Mouse (Mus musculus): ENCODE results near the gene Rsc1a1.

The Rsc1a1 gene

GRCm38 (mm10) chr4:141704625-141705024 lies 19.2 kb upstream of the Rsc1a1 start:
- DNase-seq (ENCODE audit: low read depth, low spot score), result no peak

- no peak for DNase-seq (ENCODE audit: low read depth, low spot score)
Observed at GRCm38 (mm10) chr4:141694719-141695118, 9.3 kb upstream of the Rsc1a1 start.

GRCm38 (mm10) chr4:141688505-141688904 lies 3.1 kb upstream of the Rsc1a1 start:
- no peak for DNase-seq (ENCODE audit: low read depth, low spot score)

- DNase-seq (ENCODE audit: low read depth, low spot score), result peak; percentile 43
Observed at GRCm38 (mm10) chr4:141686525-141686924, 1.1 kb upstream of the Rsc1a1 start.

GRCm38 (mm10) chr4:141686093-141686492 lies 694 bp upstream of the Rsc1a1 start:
- no peak for DNase-seq (ENCODE audit: low read depth, low spot score)

- no peak for DNase-seq (ENCODE audit: low read depth, low spot score)
Observed at GRCm38 (mm10) chr4:141682706-141683230, 2.6 kb downstream of the Rsc1a1 start.

GRCm38 (mm10) chr4:141681767-141682166 lies 3.6 kb downstream of the Rsc1a1 start:
- no peak for DNase-seq (ENCODE audit: low read depth, low spot score)

- no peak for DNase-seq (ENCODE audit: low read depth, low spot score)
Observed at GRCm38 (mm10) chr4:141680892-141681291, 4.5 kb downstream of the Rsc1a1 start.

GRCm38 (mm10) chr4:141679016-141679415 lies 6.4 kb downstream of the Rsc1a1 start:
- no peak for DNase-seq (ENCODE audit: low read depth, low spot score)

GRCm38 (mm10) chr4:141676462-141676979 lies 8.9 kb downstream of the Rsc1a1 start:
- DNase-seq (ENCODE audit: low read depth, low spot score), result no peak

GRCm38 (mm10) chr4:141672325-141672724 lies 13.1 kb downstream of the Rsc1a1 start:
- DNase-seq (ENCODE audit: low read depth, low spot score), result no peak

- DNase-seq (ENCODE audit: low read depth, low spot score), result peak; percentile 48
Observed at GRCm38 (mm10) chr4:141671389-141671788, 14.0 kb downstream of the Rsc1a1 start.

- DNase-seq (ENCODE audit: low read depth, low spot score), result peak; percentile 51
Observed at GRCm38 (mm10) chr4:141669898-141670712, 15.3 kb downstream of the Rsc1a1 start.

GRCm38 (mm10) chr4:141664799-141665198 lies 20.6 kb downstream of the Rsc1a1 start, which contains the start of gene Plekhm2:
Gene Plekhm2 (minus strand): TSS chr4:141664899.
- DNase-seq (ENCODE audit: low read depth, low spot score), result no peak

GRCm38 (mm10) chr4:141664011-141664745 lies 21.2 kb downstream of the Rsc1a1 start:
- peak; percentile 85 for DNase-seq (ENCODE audit: low read depth, low spot score)

- DNase-seq (ENCODE audit: low read depth, low spot score), result no peak
Observed at GRCm38 (mm10) chr4:141663122-141663931, 22.1 kb downstream of the Rsc1a1 start.

- no peak for DNase-seq (ENCODE audit: low read depth, low spot score)
Observed at GRCm38 (mm10) chr4:141660884-141661283, 24.5 kb downstream of the Rsc1a1 start.

GRCm38 (mm10) chr4:141659739-141660138 lies 25.7 kb downstream of the Rsc1a1 start:
- no peak for DNase-seq (ENCODE audit: low read depth, low spot score)

- DNase-seq (ENCODE audit: low read depth, low spot score), result peak; percentile 30
Observed at GRCm38 (mm10) chr4:141658846-141659484, 26.4 kb downstream of the Rsc1a1 start.

GRCm38 (mm10) chr4:141656932-141657331 lies 28.5 kb downstream of the Rsc1a1 start:
- DNase-seq (ENCODE audit: low read depth, low spot score), result no peak

Measured in brain, adult 2 months (tissue).